Mouse (Mus musculus): ENCODE data around the gene Zfp963.

Zfp963 gene

GRCm38 (mm10) chr8:69749544-69750454 is at the start of gene Zfp963:
Gene Zfp963, minus strand, starts transcription at chr8:69749970.
- peak; percentile 99 for DNase-seq

DNA sequence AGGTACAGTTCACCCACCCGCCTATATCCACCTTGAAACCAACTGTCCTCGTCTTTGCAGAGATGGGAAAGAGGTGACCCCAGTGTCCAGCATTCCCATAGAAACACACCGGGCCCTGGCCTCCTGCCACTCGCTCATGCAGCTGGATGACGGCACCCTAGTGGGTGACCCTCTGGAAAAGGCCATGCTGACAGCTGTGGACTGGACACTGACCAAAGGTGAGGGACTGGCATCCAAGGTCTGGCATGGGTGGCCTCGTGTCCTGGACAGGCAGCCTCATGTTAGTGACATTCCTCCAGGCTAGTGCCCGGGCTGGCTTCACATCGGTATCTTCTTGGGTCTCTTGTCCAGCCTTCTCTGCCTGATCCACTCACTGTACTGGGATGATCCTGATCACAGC is 49.5 kb upstream of the Zfp963 start:
- no peak for DNase-seq

- DNase-seq = no peak
These were observed 47.9 kb upstream of the Zfp963 start for GRCm38 (mm10) chr8:69797661-69798060.

- DNase-seq = no peak
These were observed 47.1 kb upstream of the Zfp963 start for GRCm38 (mm10) chr8:69796721-69797345.

GRCm38 (mm10) chr8:69794901-69795300 is 45.1 kb upstream of the Zfp963 start:
- DNase-seq = no peak

DNA sequence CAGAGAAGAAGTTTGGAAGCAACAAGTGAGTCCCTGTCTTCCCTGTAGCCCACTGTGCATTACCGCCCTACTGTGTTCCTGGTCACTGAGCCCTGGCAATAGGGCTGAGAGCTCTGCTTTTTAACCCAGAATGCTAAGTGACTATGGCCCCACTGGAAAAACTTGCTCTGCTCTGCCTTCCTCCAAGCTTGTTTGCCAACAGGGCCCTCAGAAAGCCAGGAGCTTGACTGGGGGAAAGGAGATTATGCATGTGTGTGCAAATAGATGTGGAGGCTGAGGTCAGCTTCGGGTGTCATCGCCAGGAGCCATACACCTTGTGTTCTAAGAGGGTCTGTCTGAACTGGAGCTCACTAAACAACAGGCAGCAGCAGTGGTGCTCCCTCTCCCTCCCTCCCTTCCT is 44.3 kb upstream of the Zfp963 start:
- no peak for DNase-seq

DNA sequence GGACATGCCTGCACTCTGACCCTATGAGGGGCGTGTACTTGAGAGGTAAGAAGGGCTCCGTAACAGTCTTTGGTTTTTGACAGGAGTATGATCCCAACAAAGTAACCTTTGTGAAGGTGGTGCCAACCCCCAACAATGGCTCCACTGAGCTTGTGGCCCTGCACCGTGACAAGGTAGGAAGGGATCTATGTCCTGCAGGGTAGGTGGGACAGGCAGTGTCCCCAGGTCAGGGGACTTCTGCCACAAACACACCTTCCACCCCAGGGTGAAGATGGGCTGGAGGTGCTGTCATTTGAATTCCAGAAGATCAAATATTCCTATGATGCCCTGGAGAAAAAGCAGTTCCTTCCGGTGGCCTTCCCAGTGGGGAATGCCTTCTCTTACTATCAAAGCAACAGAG is 43.9 kb upstream of the Zfp963 start:
- DNase-seq = no peak

- no peak for DNase-seq
These were observed 41.8 kb upstream of the Zfp963 start for GRCm38 (mm10) chr8:69791415-69792068.

GRCm38 (mm10) chr8:69790773-69791367 is 41.1 kb upstream of the Zfp963 start, which contains the start of the genes Atp13a1 and Zfp866:
Gene Atp13a1, plus strand, starts transcription at chr8:69791163.
Gene Zfp866, minus strand, starts transcription at chr8:69791178.
- DNase-seq = peak; percentile 93 to 94

DNA sequence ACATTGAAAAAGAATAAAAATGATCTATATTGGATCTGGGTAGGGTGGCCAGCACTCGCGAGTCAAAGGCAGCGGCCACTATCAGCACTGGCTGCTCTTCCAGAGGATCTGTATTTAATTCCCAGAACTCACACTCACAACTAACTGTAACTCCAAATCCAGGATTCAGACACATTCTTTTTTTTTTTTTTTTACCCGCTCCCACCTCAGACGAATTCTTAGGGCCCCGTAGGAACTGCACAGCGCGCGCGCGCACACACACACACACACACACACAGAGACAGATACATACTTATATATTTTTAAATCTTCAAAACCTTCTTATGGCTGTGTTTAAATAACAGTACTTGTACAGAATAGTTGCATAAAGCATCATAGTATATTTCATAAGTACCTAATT is 40.6 kb upstream of the Zfp963 start:
- DNase-seq = no peak

GRCm38 (mm10) chr8:69789731-69790130 is 40.0 kb upstream of the Zfp963 start:
- no peak for DNase-seq

- no peak for DNase-seq
These were observed 39.3 kb upstream of the Zfp963 start for GRCm38 (mm10) chr8:69789105-69789504.

DNA sequence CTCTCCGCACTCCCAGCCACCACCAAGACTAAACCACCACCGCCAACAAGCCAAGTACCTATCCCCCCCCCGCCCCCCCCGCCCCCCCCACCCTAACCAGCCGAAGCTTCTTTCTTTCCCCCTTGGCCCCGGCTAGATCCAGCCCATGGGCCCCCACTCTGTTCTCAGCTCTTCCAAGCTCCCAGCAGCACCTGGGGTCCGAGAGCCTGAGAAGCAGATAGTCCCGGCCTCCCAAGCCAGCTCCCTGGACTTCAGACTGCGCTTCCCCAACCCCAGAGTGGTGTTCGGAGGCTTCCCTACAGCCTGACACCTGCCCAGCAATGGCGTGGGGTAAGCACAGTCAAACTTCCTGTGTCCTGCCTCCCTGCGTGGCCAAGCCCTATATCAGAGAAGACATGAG is 27.3 kb upstream of the Zfp963 start:
- DNase-seq = no peak

DNA sequence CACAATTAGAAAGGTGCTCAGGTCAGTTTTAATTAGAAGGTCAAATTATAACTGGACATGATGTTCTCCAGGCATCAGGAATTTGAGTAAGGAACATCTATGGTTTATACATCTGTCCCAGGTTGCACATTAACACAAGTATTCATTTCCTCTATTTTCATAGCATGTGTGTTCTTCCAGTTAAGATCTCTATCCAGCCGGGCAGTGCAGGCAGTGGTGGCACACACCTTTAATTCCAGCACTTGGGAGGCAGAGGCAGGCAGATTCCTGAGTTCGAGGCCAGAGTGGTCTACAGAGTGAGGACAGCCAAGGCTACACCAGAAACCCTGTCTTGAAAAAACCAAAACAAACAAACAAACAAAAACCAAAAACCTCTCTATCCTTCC is 25.4 kb upstream of the Zfp963 start:
- no peak for DNase-seq

DNA sequence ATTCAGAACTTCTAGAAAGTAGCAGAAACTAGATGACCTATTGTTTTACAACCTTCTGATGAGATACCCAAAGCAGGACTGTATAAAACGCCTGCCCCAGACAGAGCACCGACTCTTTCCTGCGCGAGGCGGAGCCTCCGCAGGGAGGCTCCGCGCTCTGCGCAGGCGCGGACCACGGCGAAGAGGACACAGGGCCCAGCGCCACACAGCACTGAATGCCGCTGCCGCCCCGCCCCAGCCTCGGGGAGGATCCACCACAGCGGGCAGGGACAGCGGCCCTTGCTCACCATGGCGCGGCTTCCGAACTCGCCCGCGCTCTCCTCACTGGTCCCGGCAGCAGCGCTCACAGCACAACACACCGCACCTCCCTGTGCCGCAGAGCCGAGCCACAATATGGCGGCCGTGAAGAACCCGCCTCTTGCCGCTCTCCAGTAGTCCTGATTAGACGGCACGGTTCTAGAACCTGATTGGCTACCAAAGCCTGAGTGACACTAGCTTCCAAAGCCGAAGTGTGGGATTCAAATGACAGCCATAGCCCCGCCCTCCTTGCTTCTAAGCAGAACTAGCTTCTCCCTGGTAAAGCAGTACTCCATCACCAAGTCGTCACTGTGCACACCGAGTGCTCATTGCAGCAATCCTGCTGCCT is 24.9 kb upstream of the Zfp963 start, which contains the start of gene Gm20422:
Gm20422 (minus strand) TSS at position 384 of the 646 bp plus-strand sequence.
- peak; percentile 83 to 87 for DNase-seq

DNA sequence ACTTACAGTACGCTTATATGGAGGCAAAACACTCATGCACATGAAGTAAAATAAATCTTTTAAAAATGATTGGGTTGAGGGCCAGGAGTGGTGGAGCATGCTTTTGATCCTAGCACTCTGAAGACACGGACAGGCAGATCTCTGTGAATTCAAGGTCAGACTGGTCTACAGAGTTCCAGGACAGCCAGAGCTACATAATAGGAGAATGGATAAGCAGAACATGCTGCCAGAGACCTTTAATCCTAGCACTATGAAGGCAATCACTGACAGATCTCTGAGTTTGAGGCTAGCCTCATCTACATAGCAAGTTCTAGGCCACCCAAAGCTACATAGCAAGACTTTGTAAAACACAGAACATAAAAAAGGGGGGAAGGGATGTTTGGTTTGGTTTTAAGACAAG is 22.3 kb upstream of the Zfp963 start:
- no peak for DNase-seq

DNA sequence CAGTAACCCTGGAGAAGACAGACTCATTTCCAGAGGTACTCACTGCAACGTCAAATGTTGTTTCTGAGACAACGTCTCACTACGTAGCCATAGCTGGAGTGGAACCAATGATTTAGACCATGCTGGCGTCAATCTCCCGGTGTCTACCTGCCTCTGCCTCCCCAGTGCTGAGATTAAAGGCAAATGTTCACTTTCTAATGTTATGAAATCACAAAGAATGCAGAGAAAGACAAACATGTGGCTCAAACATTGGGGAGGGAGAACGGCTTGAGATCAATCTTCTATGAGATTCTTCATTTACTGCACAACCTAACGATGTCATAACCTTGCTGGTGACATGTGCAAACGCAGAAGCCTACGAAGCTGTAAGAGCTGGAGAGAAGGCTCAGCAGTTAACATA is 21.5 kb upstream of the Zfp963 start:
- no peak for DNase-seq

GRCm38 (mm10) chr8:69761814-69762445 is 12.2 kb upstream of the Zfp963 start:
- no peak for DNase-seq

GRCm38 (mm10) chr8:69758316-69758715 is 8.5 kb upstream of the Zfp963 start:
- no peak for DNase-seq

- DNase-seq = no peak
These were observed 2.7 kb upstream of the Zfp963 start for GRCm38 (mm10) chr8:69752437-69752836.

- no peak for DNase-seq
These were observed 8.5 kb downstream of the Zfp963 start for GRCm38 (mm10) chr8:69741231-69741630.

- DNase-seq = no peak
These were observed 9.0 kb downstream of the Zfp963 start for GRCm38 (mm10) chr8:69740763-69741162.
